Mouse (Mus musculus) gastrocnemius, adult 2 months (tissue): ENCODE measurements around the gene Zscan4b. TPM values are rescaled to one million over a fixed set of nuclear protein-coding genes. Genes with fewer than 3 reads are reported as not detected.
"Not testable (repeated sequence)": the region's sequence is repeated elsewhere in the genome, so short reads cannot be mapped to it uniquely, and the experiment has no call there.

ENCODE experiments used
- DNase-seq: peaks from one replicate; pipeline ENCODE4 v3.0.0; 2022
- H3K27ac ChIP-seq: fragments of 200-600 bp; 2 replicates; pipeline ENCODE4 v1.8.1; 2022; ENCODE audit warnings: mild to moderate bottlenecking
- H3K4me3 ChIP-seq: fragments of 200-600 bp; 2 replicates; pipeline ENCODE4 v1.8.1; 2022; ENCODE audit warnings: mild to moderate bottlenecking, moderate library complexity
- intact Hi-C: fragments of 180-260 bp; cut with DNase I; formaldehyde crosslinking; loops from one replicate; pipeline ENCODE4 v1.15.1; 2025
- long read RNA-seq, 2 experiments: library from polyadenylated mRNA; stranded (forward); transcript quantifications; one replicate each; pipeline ENCODE4 v2.0.0; 2021
- total RNA-seq, 2 experiments: library from RNA; stranded (reverse); gene quantifications; 2 replicates each; pipeline ENCODE4 v1.2.3; 2021

The Zscan4b gene
- not detected for total RNA-seq
- long read RNA-seq, experiment 1, result 0 reads
- long read RNA-seq, experiment 2, result 0 reads

DNA sequence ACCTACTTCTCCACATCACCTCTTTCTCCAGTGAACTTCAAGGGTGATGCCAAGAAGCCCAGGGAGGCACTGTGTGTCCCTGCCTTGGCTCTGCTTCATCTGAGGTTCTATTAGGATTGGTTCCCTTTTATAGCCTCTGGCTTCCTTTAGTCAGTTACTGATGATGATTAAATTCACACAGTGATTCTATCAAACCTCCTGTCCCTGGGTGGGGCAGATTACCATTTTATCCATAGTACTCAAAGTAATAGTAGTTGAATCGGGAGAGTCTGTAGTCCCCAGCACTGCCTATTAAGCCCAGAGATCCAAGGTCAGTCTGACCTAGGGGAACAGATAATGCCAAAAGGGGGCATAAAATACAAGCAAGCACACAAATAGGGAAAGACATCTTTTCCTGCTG is at the start of gene Zscan4b:
Zscan4b (minus strand) TSS at position 101 of the 400 bp plus-strand sequence.
- intact Hi-C loops, H3K4me3 ChIP-seq, H3K27ac ChIP-seq, DNase-seq: not testable (repeated sequence)

Other genes starting within 250 kb of the Zscan4b start
- gene Nlrp4b, start 217.3 kb downstream of the Zscan4b start, total RNA-seq, result not detected
- not detected for gene Vmn1r71, start 150.7 kb downstream of the Zscan4b start, total RNA-seq
- gene Zscan4c, start 100.7 kb upstream of the Zscan4b start, total RNA-seq, result not detected
- not detected for gene Zscan4-ps1, start 164.6 kb upstream of the Zscan4b start, total RNA-seq